Mouse (Mus musculus): ENCODE results near the gene Cops2. TPM values are rescaled to one million over a fixed set of nuclear protein-coding genes. Genes with fewer than 3 reads are reported as not detected.

Cops2 gene
- total and polyA plus RNA-seq, 2 experiments from 2014 or later, result 53.0 to 53.7 TPM

GRCm38 (mm10) chr2:125896355-125896754 lies 37.4 kb upstream of the Cops2 start:
- Histone ChIP-seq H3K9ac (replicated peaks; ENCODE audit: low read length, poor library complexity, severe bottlenecking) (no peak overlapping the region), H3K4me3 (ENCODE audit: low read depth, low read length) (no peak overlapping the region), H3K4me1 (ENCODE audit: insufficient read depth, low read length) (no peaks in the 10 kb centered on the region), H3K4me2 (ENCODE audit: low read depth, low read length, poor library complexity, severe bottlenecking) (no peak overlapping the region), H3K9me3 (ENCODE audit: low read length) (no peaks in the 10 kb centered on the region), H3K27ac (ENCODE audit: low read depth, low read length) (no peak overlapping the region), H3K36me3 (ENCODE audit: insufficient read depth, low read length) (peaks cover 5% of the 10 kb centered on the region; the same call in 1 of the 2 replicates), H3K27me3 (ENCODE audit: insufficient read depth, low read length) (no peaks in the 10 kb centered on the region)
- TF ChIP-seq CTCF (IDR thresholded peaks at IDR 0.05), result no peak
- no peak for ATAC-seq (ENCODE audit: low FRiP score)
- no peak for DNase-seq (ENCODE audit: low spot score)
- WGBS, result 93% methylated on average over 3 of the region's 3 CpGs

GRCm38 (mm10) chr2:125895099-125895498 lies 36.2 kb upstream of the Cops2 start:
- 91% methylated on average over 4 of the region's 4 CpGs for WGBS
- no peak for TF ChIP-seq CTCF (IDR thresholded peaks at IDR 0.05)
- Histone ChIP-seq H3K27ac (ENCODE audit: low read depth, low read length) (no peak overlapping the region), H3K9me3 (ENCODE audit: low read length) (no peaks in the 10 kb centered on the region), H3K9ac (replicated peaks; ENCODE audit: low read length, poor library complexity, severe bottlenecking) (no peak overlapping the region), H3K4me3 (ENCODE audit: low read depth, low read length) (no peak overlapping the region), H3K4me2 (ENCODE audit: low read depth, low read length, poor library complexity, severe bottlenecking) (no peak overlapping the region), H3K4me1 (ENCODE audit: insufficient read depth, low read length) (no peaks in the 10 kb centered on the region), H3K36me3 (ENCODE audit: insufficient read depth, low read length) (peaks cover 4% of the 10 kb centered on the region; the same call in 1 of the 2 replicates), H3K27me3 (ENCODE audit: insufficient read depth, low read length) (no peaks in the 10 kb centered on the region)
- ATAC-seq (ENCODE audit: low FRiP score) (no peak), DNase-seq (ENCODE audit: low spot score) (no peak)

DNA sequence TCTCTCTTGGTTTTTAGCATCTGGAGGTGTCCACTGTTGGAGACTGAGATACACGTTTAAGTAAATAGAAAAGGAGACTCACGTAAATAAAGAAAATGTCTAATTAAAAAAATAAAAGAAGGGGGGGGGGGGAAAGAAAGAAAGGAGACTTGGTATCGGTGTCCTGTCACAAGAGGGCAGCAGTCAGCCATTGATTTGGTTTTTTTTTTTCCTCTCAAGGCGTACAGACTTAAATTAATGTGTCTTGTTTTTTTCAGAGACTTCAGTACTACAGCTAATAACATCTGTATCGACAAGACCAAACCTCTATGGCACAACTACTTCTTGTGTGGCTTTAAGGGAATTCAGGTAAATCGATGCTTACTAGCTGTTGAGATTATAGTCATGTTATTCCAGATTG lies 34.2 kb upstream of the Cops2 start:
- Histone ChIP-seq H3K4me2 (ENCODE audit: low read depth, low read length, poor library complexity, severe bottlenecking) (no peak overlapping the region), H3K36me3 (ENCODE audit: insufficient read depth, low read length) (no peaks in the 10 kb centered on the region), H3K4me3 (ENCODE audit: low read depth, low read length) (no peak overlapping the region), H3K27me3 (ENCODE audit: insufficient read depth, low read length) (no peaks in the 10 kb centered on the region), H3K9ac (replicated peaks; ENCODE audit: low read length, poor library complexity, severe bottlenecking) (no peak overlapping the region), H3K27ac (ENCODE audit: low read depth, low read length) (no peak overlapping the region), H3K4me1 (ENCODE audit: insufficient read depth, low read length) (no peaks in the 10 kb centered on the region), H3K9me3 (ENCODE audit: low read length) (no peaks in the 10 kb centered on the region)
- 42% methylated on average over 6 of the region's 6 CpGs for WGBS
- no peak for ATAC-seq (ENCODE audit: low FRiP score)
- TF ChIP-seq CTCF (IDR thresholded peaks at IDR 0.05), result peak; percentile 77
- peak; percentile 74 for DNase-seq (ENCODE audit: low spot score)

- WGBS, result 80% methylated on average over 4 of the region's 4 CpGs
- TF ChIP-seq CTCF (IDR thresholded peaks at IDR 0.05), result no peak
- Histone ChIP-seq H3K9ac (replicated peaks; ENCODE audit: low read length, poor library complexity, severe bottlenecking) (no peak overlapping the region), H3K4me3 (ENCODE audit: low read depth, low read length) (no peak overlapping the region), H3K36me3 (ENCODE audit: insufficient read depth, low read length) (no peaks in the 10 kb centered on the region), H3K4me1 (ENCODE audit: insufficient read depth, low read length) (no peaks in the 10 kb centered on the region), H3K4me2 (ENCODE audit: low read depth, low read length, poor library complexity, severe bottlenecking) (no peak overlapping the region), H3K27ac (ENCODE audit: low read depth, low read length) (no peak overlapping the region), H3K9me3 (ENCODE audit: low read length) (no peaks in the 10 kb centered on the region), H3K27me3 (ENCODE audit: insufficient read depth, low read length) (no peaks in the 10 kb centered on the region)
- DNase-seq (ENCODE audit: low spot score), result peak; percentile 37
- ATAC-seq (ENCODE audit: low FRiP score), result no peak
Observed at GRCm38 (mm10) chr2:125885891-125886576, 27.1 kb upstream of the Cops2 start.

DNA sequence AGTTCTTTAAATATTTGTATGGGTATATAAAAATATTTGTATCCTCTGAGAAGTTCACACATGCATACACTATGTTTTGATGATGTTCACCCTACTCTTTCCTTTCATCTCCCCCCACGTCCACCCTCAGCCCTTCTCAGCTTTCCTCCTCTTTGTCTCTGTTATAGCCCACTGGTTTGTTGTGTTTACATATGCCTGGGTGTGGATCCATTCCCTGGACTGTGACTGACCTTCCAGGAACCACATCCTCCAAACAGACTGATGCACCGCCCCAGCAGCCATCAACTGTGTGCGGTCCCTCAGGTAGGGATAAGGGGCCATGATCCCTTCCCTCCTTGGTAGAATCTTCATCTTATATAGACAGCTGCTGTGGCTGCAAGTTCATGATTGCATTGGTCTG lies 11.2 kb upstream of the Cops2 start:
- no peaks in the 10 kb centered on the region; the same call in 1 of the 2 replicates for H3K4me1 ChIP-seq (ENCODE audit: insufficient read depth, low read length)

DNA sequence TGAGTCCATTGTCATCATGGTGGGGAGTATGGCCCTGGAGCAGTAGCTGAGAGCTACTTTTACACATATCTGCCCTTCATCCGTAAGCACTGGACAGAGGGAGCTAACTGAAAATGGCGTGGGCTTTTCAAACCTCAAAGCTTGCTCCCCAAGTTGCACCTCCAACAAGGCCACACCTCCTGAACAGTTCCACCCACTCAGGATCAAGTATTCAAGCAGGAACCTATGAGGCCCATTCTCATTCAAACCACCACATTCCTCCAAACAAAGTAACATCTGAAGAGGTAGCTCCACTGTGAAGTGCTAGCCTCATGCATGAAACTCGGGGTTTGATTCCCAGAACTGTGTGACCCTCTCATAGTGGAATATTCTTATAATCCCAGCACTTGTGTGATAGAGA lies 9.4 kb upstream of the Cops2 start:
- H3K4me2 ChIP-seq (ENCODE audit: low read depth, low read length, poor library complexity, severe bottlenecking), result no peak overlapping the region
- no peaks in the 10 kb centered on the region for H3K27me3 ChIP-seq (ENCODE audit: insufficient read depth, low read length)
- 83% methylated on average over 3 of the region's 3 CpGs for WGBS
- H3K9me3 ChIP-seq (ENCODE audit: low read length), result no peaks in the 10 kb centered on the region
- no peaks in the 10 kb centered on the region; the same call in 1 of the 2 replicates for H3K4me1 ChIP-seq (ENCODE audit: insufficient read depth, low read length)
- no peak overlapping the region for H3K27ac ChIP-seq (ENCODE audit: low read depth, low read length)
- no peak overlapping the region for H3K4me3 ChIP-seq (ENCODE audit: low read depth, low read length)
- DNase-seq (ENCODE audit: low spot score) (no peak), ATAC-seq (ENCODE audit: low FRiP score) (no peak)
- H3K9ac ChIP-seq (replicated peaks; ENCODE audit: low read length, poor library complexity, severe bottlenecking), result no peak overlapping the region
- no peaks in the 10 kb centered on the region for H3K36me3 ChIP-seq (ENCODE audit: insufficient read depth, low read length)
- TF ChIP-seq CTCF (IDR thresholded peaks at IDR 0.05), result no peak

More for the DNA sequence above, 11.2 kb upstream of the Cops2 start:
- Histone ChIP-seq H3K27me3 (ENCODE audit: insufficient read depth, low read length) (no peaks in the 10 kb centered on the region), H3K4me2 (ENCODE audit: low read depth, low read length, poor library complexity, severe bottlenecking) (no peak overlapping the region), H3K36me3 (ENCODE audit: insufficient read depth, low read length) (no peaks in the 10 kb centered on the region), H3K4me3 (ENCODE audit: low read depth, low read length) (no peak overlapping the region), H3K9ac (replicated peaks; ENCODE audit: low read length, poor library complexity, severe bottlenecking) (no peak overlapping the region), H3K27ac (ENCODE audit: low read depth, low read length) (no peak overlapping the region), H3K9me3 (ENCODE audit: low read length) (no peaks in the 10 kb centered on the region)
- ATAC-seq (ENCODE audit: low FRiP score) (no peak), DNase-seq (ENCODE audit: low spot score) (no peak)
- 82% methylated on average over 3 of the region's 3 CpGs for WGBS
- no peak for TF ChIP-seq CTCF (IDR thresholded peaks at IDR 0.05)

Data from midbrain, postnatal 0 days (tissue).